Mouse (Mus musculus): ENCODE measurements around the gene Hes3.

Hes3 gene

DNA sequence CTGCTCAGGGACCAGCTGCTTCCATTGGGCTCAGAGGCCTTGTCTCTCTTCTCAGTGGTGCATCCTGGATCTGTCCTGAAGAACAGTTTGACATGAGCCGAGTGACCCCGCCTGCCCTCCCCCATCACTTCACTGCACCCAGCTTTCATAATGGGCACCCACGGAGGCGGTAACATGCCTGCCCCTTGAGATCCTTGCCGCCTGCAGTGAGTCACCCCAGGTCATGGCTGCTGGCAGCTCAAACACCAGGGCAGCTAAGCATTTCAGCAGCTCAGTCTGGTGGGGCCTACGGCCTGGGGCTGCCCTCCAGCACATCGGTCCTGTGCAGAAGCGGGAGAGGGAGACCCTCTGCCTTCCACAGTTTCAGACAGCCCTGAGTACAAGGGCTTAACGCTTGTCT, 16.1 kb upstream of the Hes3 start:
- in situ Hi-C loops (cut with MboI, MseI), result loop anchor here (25.0 kb wide), 1 partner anchor 1655 kb away; the partner anchor contains the start of gene A430005L14Rik

DNA sequence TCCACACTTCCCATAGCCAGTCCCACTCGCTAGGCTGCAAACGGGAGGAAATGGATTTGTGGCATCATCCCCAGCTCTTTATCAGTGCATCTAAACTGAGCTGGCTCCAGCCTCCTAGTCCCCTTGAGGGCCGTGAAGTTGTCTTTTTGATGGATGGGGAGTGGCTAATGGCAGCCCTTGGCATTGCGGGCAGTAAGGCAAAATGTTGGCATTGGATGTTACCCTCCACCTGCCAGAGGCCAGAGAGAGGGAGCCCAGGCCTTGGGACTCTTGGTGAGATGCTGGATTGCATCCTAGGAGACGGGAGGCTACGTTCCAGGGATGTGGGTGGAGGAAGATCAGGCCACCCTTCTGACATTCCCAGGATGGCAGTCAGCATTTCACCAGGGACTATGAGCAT, 14.5 kb upstream of the Hes3 start:
- in situ Hi-C loops (cut with MboI, MseI), result loop anchor here (25.0 kb wide), 1 partner anchor 1656 kb away; the partner anchor contains the start of gene A430005L14Rik

DNA sequence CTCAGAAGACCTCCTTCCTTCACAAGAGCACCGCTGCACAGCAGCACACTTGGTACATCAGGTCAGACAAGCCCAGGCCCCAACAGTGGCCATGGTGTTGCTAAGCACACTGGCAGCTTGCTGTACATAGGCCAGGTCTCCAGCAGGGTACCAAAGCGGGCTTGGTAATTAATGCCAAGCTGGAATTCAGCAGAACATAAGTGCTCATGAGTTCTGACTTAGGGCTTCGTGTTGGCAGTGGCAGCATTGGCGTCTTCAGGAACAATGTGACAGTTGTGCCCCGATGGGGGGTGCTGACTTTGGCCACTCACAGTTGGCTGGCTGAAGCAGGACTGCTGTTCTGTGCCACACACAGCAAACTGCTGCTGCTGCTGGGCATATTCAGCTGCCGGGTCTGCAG, 13.2 kb upstream of the Hes3 start:
- in situ Hi-C loops (cut with MboI, MseI), result loop anchor here (25.0 kb wide), 1 partner anchor 1658 kb away; the partner anchor contains the start of gene A430005L14Rik

DNA sequence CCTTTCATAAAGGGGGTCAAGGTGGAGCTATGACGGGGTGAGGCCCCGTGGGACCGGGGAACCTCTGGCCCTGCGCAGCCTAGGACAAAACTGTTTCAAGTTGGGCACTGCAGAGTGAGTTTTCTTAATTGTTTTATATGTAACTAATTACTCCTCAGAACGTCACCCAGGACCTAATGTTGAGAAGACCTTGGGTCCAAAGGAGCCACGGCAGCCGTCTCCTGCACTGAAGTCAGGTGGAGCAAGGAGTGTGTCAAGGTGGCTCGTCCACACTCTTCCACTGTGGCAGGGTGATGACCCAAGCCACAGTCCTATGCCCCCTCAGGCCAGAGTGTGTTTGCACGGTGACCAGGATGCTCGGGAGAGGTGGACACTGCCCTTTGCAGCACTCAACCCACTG, 11.7 kb upstream of the Hes3 start:
- in situ Hi-C loops (cut with MboI, MseI), result loop anchor here (25.0 kb wide), 1 partner anchor 1659 kb away; the partner anchor contains the start of gene A430005L14Rik

DNA sequence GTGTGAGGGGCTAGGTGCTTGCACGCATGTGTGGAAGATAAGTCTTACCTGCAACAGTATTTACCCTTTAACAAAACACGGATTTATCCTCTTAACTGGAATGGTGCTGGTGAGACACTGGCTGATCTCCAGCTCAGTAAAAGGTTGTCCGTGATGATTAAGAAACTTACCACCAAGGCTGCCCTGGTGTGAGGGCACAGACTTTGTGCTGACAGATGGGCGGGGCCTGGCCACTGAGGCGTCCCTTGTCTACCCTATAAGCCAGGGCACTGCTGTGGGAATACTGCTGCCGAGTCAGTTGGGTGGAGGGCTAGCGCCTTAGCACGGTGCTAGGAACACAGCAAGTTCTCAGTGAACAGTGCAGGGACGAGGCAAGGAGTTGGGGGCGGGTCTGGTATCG, 10.6 kb upstream of the Hes3 start:
- in situ Hi-C loops (cut with MboI, MseI), result loop anchor here (25.0 kb wide), 1 partner anchor 1660 kb away; the partner anchor contains the start of gene A430005L14Rik

DNA sequence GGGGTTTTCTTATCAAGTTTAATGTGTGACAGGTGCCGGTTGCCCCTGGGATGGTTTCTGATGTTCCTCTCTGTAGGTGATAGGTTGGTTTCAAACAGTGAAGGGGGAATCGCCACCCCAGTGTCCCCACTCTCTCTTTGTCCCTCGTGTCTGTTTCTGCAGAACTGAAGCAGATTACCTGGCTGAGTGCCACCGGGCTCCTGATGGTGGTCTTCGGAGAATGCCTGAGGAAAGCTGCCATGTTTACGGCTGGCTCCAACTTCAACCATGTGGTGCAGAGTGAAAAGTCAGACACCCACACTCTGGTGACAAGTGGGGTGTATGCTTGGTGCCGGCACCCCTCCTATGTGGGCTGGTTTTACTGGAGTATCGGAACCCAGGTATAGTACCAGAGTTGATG, 8.9 kb upstream of the Hes3 start:
- in situ Hi-C loops (cut with MboI, MseI), result loop anchor here (25.0 kb wide), 1 partner anchor 1662 kb away; the partner anchor contains the start of gene A430005L14Rik

DNA sequence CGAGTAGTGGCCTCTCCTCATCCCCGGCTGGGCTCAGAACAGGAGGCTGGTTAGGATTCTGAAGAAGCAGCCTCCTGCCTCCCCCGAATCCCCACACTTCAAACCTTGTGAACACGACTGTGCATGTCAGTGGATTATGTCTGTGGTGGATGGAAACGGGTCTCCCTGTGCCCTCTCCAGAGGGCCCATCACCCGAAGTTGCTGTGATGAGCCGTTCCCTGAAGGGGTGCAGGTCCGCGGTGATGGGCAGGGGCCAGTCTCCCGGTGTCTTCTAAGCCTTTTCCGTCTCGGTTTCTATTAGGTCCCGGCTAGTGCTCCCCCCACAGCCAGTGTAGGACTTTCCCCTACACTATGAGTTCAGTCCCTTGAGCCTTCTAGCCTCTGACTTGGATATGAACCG, 7.4 kb upstream of the Hes3 start:
- in situ Hi-C loops (cut with MboI, MseI), result no loop called here

DNA sequence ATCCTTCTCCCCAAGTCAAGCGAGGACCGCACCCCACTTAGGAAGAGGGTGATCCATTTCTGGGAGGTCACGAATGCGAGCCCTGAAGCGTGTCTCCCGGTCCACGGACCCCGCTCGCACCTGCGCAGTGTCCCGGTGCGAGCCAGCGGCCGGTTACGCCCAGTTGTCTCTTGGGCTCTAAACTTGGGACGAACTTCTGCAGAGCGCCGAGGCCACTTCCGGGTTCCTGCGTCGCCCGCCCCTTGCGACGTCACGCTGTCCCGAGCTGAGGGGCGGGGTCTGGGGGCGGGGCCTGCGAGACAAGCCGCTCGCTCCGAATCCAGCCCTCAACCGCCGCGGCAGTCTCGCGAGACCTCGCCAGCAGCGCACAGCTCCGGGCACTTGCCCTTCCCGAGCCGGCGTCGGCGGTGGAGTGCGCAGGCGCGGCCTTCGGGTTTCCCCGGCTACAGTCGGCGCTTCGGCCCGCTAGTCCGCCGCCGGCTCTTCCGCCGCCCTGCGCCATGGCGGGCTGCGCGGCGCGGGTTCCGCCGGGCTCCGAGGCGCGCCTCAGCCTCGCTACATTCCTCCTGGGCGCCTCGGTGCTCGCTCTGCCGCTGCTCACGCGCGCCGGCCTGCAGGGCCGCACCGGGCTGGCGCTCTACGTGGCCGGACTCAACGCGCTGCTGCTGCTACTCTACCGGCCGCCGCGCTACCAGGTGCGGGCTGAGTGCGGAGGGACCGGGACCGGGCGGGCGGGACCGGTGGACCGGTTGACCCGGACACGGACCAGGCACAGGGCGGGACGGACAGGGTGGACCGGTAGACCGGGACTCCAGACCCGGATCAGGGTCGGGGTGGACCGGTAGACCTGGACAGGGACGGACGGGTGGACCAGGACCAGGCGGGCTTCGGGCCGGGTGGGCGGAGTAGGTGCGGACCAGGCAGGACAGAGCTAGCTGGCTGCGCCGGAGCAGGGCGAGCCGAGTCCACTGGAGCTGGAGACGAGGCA, 5.7 kb upstream of the Hes3 start, which contains the start of gene Icmt:
Gene Icmt, plus strand, starts transcription at position 354 of the 988 bp plus-strand sequence.
- in situ Hi-C loops (cut with MboI, MseI), result no loop called here

DNA sequence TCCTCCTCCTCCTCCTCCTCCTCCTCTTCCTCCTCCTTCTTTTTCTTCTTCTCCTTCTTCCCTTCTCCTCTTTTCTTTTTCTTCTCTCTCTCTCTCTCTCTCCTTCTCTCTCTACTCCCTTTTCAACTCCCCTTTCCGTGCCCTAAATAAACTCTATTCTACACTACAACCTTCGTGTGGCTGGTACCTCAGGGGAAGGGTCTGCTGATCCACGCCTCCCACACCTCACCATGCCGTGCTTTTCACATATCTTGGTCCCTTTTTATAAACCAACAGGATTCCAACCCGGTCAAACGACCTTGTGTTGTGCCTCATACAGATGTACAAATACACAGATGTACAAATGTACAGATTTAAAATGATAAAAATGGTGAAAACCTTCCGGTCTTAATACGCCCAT, 4.9 kb upstream of the Hes3 start:
- in situ Hi-C loops (cut with MboI, MseI), result no loop called here

DNA sequence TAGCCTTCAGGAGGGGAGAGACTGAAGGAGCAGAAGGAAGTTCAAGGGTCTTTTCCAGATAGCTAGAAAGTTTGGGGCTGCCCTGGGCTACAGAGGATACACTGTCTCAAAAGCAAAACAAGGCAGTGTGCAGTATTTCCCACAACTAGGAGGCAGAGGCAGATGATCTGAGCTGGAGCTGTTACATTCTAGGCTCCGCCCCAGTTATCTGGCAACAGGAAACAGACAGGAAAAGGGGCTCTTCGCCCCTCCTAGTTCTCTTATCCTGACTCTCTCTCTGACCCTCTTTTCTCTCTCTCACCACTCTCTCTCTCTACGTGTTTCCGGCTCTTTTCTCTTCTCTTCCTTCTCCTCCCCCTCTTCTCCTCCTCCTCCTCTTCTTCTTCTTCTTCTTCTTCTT, 4.5 kb upstream of the Hes3 start:
- in situ Hi-C loops (cut with MboI, MseI), result no loop called here

DNA sequence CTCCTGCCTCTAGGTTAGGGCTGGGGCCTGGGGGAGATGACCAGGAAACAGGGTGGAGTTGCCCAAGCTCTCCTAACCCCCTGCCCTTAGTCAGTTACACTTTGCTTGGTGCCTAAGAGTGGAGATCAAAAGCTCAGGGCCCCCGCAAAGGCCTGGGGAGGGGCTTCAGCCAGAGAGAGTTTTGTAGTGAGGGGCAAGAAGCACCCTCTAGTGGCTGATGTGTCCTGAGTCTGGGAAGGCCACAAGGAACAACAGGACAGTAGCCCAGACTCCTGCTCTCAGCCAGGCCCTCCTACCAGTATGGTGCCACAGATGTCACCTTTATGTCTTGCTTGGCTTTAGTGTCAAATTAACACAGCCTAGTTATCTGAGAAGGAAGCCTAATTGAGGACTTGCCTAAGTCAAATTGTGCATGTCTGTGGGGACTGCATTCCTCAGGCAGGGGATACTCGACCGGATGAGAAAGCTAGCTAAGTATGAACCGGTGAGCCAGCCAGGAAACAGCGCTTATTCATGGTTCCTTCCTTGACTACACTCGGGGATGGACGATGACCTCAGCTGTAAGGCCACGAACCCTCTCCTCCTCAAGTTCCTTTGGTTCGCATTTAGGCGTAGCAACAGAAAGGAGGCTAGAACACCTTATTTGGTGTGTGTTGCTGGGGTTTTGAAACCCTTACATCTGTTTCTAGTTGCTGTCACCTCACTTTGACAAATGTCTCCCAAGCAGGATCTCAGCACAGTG, 2.9 kb upstream of the Hes3 start:
- in situ Hi-C loops (cut with MboI, MseI), result no loop called here

DNA sequence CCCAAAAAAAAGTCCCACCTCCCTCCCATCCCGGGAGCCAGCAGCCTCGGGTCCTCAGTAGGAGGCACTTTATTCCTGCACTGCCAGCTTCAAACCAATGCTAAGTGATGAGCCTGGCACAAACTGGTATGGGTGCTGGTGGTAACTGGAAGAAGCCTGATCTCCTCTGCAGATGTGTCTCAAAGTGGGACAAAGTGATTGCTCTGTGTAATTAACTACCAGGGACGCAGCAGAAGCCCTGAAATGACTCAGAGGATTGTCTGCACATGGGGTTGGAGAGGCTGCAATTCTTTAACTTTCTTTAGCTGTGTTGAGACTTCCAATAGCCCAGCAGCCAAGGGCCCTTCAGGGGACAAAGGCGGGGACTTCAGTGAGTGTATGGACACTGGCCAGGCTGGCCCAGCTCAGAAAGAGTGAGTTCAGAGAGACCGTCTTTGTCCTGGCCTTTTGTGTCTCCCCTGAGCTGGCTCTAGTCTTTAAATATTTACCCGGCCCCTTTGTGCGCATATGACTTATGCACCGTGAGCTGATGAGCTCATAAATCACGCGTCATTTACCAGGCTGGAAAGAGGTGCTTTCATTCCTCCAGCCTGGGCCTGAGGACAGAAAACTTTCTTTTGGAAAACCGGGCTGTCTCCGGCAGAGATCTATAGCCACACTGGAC, 772 bp upstream of the Hes3 start:
- in situ Hi-C loops (cut with MboI, MseI), result no loop called here

DNA sequence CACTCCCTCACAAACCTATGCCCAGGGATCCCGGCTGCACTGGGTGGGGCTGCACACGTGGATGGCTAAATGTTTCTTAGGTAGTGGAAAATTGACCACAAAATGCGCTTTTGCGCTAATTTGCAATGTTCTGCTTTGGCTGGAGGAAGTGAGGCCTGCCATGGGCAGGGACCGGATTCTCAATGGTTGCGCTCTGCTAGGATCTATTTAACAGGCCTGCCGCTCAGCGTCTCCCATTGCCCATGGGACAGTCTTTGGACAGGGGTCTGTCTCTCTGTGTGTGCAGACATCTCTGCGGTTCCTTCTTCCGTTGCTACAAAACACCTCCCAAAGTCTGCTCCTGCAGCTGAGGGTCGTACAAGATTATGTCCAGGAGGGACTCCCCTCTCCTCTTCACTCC, 471 bp downstream of the Hes3 start:
- in situ Hi-C loops (cut with MboI, MseI), result no loop called here

DNA sequence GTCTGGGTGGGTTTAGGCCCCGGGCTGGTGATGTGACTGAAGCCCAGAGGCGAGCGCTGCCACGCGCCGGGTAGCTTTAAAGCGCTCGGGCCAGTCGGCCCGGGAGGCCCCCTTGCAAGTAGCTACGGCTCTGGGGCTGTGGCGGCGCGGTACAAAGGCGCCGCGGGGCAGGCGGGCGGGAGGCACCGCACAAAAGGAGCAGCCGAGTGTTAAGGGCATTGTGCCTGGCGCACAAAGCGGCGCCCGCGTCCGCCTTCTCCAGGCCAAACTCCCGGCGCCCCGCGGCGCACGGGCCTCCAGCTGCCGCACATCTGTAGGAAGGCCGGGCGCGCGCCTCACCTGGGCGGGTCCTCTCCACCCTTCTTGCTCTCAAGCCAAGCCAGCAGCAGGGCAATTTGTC, 1.1 kb downstream of the Hes3 start:
- in situ Hi-C loops (cut with MboI, MseI), result no loop called here

DNA sequence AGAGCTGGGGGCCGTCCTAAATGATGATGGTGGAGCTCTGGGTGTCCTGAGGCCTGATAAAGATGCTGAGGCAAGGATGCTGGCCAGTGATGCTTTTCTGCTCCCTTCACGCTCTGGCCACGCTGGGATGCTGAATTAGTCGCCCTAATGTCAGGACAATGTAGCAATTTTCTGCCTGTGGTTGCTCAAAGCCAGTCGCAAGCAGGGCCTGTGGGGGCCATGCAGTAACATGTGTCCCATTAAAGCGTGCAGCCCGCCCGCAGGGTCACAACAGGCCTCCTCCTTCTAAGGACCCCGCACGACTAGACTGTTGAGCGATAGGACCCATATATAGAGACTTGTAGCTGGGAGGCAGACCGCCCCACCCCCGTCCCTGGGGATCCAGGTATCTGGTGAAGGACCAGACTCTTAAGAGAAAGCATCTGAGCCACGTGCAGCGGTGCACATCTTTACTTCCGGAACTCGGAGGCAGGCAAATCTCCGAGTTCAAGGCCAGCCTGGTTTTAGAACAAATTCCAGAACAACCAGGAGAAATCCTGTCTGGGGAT, 3.0 kb downstream of the Hes3 start:
- in situ Hi-C loops (cut with MboI, MseI), result loop anchor here (5.0 to 10.0 kb wide), 2 partner anchors 116 to 1186 kb away; no protein-coding TSS in a partner anchor

DNA sequence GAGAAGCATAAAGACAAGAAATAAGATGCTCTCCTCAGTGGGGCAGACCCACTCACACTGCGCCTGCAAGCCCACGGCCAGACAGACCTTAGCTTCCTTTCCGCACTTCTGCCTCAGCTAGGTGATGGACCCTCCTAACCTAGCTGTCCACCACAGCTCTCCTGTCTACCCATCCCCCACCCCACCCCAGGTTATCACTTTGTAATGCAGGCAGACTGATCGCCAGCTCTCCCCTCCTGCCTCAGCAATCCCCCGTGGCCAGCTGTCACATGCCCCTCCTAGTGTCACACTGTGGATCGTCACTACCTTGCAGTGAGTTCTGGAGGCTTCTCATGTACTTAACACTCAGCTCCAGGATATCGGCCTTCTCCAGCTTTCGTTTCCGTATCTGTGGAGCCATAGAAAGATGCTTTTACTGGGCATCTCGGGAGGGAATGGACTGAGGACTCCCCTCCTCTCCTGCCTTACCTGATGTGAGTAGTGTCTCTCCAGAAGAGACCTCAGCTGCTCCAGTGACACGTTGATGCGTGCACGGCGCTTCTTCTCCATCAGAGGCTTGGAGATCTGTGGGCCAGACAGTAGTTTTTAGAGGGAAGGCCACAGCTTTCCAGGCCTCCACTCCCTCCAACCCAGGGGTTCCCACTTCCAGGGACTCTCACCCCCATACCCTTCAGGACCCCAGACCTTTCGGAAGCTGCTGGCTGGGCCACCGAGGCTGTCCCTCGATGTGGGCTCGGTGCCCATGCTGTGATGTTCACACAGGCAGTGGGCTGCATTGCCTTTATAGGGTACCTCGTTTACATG, 3.9 kb downstream of the Hes3 start:
- in situ Hi-C loops (cut with MboI, MseI), result loop anchor here (5.0 to 10.0 kb wide), 2 partner anchors 115 to 1187 kb away; no protein-coding TSS in a partner anchor

DNA sequence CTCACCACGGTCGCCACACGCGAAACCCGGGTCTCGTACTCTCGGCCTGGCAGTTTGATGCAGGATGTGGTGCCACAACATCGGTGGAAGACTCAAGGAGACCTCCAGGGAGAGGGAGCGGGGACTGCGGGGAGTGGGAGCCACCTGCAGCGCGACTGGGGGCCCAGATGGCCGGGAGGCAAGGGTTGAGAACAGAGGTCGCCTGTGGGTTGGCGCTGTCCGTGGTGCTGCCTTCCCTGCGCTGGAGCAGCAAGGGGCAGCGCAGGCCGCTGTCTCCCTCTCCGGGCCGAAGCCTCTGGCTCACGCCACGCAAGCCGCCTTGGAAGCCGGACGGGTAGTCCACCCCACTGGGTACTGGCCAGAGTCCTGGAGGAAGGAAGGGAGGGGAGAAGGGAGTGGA, 4.6 kb downstream of the Hes3 start:
- in situ Hi-C loops (cut with MboI, MseI), result loop anchor here (5.0 to 10.0 kb wide), 2 partner anchors 115 to 1188 kb away; no protein-coding TSS in a partner anchor

DNA sequence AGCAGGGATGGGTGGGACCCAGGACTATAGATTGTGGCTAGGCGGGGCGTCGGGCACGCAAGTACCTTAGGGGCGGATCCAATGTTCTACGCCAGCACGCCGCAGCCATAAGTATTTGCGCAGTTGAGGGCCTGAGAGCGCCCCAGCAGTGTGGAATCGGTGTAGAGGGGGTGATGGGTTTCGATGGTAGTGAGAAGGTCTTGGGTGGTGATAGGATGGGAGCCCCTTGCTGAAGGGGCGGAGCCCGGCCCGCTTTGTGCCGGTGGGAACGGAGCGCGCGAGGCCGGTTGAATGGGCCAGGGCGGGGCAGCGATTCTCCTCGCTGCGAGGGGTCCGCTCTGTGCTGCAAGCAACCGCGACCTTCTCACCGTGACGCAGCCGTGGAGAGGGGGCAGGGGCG, 5.3 kb downstream of the Hes3 start:
- in situ Hi-C loops (cut with MboI, MseI), result loop anchor here (5.0 to 10.0 kb wide), 2 partner anchors 114 to 1189 kb away; no protein-coding TSS in a partner anchor

DNA sequence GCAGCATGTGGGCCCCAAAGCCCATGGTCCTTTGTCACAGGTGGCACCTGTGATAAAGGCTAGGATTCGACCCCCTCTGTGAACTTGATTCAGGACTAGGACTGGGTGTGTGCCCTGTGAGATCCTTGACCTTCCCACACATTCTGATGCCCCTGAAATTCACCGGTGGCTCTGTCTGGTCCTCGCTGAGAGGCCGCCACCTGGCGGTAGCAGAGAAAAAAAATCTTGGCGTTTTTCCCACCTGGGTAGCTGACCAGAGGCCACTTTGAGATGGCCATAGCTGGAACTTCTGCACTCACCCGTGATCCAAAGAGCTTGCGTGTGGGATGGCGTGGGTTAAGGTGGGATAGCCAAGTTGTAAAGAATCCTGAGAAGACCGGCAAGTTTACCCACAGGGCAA, 6.0 kb downstream of the Hes3 start:
- in situ Hi-C loops (cut with MboI, MseI), result loop anchor here (5.0 to 10.0 kb wide), 2 partner anchors 113 to 1189 kb away; no protein-coding TSS in a partner anchor
